Mouse (Mus musculus): ENCODE results near the gene Tent5c. TPM values are rescaled to one million over a fixed set of nuclear protein-coding genes. Genes with fewer than 3 reads are reported as not detected.

The Tent5c gene
- total RNA-seq, 2 experiments from 2014 or later: 2.3 to 2.4 TPM

DNA sequence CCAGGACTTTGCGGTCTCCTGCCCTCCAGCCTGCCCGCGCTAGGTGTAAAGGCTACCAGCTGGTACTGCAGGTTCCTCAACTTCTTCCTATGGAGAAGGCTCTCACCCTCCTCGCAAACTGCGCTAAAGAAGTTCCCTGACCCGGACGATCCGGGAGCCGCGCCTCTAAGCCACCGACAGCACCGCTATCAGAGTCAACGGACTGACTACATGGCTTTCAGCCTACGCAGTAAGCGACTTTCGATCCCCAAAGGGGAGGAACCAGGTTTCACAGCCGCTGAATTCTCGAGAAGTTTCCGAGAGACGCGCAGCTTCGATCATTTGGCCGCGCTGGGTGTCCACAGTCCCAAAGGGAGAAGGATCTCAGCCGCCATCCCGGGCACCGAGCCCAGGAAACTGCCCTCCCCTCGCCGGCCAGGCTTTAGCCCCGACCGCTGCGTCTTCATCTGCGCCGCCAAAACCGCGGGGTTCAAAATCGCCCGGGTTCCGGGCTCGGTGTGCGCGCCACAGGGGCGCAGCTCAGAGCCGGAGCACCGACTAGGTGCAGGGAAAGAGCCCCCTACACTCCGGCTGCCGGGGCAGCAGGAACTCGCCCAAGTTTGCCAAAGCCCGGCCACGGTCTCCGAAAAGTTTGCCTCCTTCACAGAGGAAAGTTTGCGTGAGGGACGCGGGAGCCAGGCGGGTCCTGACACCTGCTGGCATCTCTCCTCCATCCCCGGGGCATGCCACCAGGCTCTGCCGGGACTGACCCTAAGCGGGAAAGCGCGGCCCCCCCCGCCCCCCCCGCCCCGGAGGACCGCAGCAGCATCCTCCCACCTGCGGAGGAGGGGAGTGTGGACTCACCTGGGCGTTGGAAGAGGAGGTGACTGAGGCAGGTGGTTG is 632 bp downstream of the Tent5c start:
- intact Hi-C loops (cut with DNase I): no loop called here
- peak; percentile 31 to 38 for DNase-seq (ENCODE audit: low spot score in 2 of 2)

DNA sequence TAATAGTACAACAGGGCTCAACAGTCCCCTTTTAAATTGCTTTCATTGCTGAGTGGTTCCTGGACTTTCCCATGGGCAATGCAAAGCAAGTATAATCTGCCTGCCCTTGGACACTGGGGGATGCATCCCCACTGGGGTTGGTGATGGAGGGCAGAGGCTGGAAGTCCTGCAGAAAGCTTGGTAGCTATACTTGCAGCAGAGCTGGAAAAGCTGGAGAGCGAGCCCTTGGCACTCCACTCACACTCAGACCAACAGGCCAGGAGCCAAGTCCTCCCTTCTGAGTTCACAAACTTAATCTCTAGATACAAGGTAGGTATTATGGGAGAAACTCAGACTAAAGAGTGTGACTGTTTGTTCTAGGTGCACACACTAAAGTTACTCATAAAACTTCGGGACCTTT is 2.1 kb downstream of the Tent5c start:
- no peak for DNase-seq (ENCODE audit: low spot score in 2 of 2)
- intact Hi-C loops (cut with DNase I): no loop called here

DNA sequence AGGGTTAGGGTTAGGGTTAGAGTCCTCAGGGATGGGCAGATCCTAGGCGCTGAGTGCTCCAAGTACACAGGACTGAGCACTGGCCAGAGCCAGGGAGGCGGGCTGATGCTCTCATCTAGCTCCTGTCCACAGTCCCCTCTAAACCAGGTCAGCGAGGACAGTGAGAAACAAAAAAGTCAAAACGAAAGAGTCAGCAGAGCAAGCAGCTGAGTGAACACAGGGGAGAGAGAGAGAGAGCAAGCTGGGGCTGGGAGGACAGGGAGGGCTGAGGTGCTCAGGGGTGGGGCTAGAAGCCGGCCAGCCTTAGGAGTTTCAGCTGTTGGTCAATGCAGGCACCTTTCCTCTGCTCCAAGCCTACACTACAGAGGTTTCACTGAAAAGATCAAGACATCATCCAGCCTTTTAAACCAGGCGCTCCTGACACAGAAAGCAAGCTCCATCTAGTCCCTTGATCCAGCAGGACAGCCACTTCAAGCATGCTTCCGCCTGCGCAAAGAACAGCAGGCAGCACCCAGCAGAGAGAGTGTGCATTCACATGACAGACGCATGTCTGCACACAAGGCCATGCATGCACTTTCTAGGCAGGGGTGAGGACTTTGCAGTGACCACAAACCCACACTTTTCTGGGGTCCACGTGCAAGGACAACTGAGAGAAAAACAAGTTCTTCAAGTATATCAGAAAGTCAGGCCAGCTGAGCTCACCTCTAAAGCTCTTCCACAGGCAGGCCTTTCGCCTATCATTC is 3.6 kb downstream of the Tent5c start:
- no peak for DNase-seq (ENCODE audit: low spot score in 2 of 2)
- intact Hi-C loops (cut with DNase I): no loop called here

DNA sequence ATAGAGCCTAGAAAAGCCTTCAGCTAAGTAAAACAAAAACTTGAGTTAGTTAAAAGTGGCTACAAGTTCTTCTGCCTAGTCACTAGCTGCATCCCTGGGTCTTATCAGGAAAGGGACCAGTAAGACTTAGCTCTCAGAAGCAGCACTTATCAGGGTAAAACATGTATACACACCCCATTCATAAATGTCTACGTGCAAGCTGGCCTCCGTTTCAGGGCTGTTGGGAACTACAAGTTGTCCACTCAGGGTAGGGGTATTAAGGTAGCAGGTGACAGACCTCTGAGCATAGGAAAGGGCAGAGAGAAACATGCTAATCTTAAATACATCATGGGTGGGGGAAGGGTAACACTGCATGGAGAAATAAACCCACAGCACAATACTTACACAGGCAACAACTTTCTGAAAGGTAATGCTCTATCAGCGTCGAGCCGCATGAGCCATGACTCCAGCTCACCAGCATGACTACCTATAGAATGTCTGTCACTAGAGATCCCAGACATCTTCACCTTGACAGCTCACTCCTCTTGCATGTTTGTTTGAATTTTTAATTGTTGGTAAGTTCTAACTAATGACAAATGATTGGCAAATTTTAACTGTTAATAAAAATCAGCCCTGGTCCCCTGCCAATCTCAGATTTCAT is 6.0 kb downstream of the Tent5c start:
- no peak for DNase-seq (ENCODE audit: low spot score in 2 of 2)
- intact Hi-C loops (cut with DNase I): no loop called here

DNA sequence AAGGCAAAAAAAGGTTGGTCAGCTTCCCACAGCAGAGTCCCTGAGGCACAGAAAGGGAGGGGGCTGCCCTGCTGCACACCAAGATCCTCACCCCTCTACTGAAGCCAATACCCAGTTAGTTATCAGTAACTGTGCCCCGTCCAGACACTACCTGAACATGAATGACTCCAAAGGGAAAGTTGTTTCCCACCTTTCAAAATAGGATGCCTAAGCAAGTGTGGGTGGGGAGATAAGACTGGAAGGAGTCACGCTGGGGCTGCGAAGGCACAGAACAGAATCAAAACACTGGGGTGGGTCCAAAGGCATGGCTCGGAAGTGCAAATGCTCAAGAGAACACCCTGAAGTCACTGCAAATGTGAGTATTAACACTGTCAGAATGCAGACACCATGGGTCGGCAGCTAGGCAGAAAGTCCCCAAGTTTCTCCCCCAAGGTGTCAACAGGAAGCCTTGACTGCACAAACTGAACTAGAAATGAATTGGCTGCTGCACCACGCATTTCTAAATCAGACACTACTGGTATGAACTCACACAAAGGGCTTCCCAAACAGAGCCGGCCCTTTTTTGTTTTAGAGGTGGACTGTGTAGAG is 6.7 kb downstream of the Tent5c start:
- no peak for DNase-seq (ENCODE audit: low spot score in 2 of 2)
- intact Hi-C loops (cut with DNase I): no loop called here

DNA sequence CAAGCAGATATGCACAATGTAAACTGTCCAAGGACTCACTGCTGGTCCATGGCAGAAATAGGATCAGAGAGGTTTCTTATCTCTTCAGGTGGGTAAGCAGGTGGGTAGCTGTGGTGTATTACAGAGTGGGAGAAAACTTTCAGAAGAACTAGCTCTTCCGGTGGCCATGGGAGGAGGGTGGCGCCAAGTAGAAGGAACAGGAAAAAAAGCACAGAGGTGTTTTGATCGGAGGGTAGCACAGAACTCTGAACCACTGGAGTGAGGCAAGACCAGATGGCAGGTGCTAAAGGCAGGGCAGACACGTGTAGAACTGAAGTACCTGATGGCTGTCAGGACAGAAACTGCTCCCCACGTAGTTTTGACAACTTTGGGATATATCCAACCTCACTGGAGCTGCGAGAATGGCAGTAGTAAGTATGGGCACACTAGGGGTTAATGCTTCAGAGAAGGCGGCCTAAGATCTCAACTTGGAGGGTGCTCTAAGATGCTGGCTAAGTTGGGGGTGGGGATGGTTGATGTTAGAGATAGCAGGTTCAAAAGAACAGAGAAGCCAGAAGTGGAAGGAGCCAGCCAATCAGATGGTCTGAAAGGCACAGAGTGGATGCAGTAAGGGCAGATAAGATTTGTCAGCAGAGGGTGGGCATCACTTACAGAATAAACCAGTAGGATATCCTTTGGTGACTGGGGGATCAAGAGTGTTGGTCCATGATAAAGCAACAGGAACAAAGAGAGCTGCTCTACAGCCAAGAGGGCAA is 8.7 kb downstream of the Tent5c start:
- DNase-seq (ENCODE audit: low spot score in 2 of 2): no peak
- intact Hi-C loops (cut with DNase I): no loop called here

DNA sequence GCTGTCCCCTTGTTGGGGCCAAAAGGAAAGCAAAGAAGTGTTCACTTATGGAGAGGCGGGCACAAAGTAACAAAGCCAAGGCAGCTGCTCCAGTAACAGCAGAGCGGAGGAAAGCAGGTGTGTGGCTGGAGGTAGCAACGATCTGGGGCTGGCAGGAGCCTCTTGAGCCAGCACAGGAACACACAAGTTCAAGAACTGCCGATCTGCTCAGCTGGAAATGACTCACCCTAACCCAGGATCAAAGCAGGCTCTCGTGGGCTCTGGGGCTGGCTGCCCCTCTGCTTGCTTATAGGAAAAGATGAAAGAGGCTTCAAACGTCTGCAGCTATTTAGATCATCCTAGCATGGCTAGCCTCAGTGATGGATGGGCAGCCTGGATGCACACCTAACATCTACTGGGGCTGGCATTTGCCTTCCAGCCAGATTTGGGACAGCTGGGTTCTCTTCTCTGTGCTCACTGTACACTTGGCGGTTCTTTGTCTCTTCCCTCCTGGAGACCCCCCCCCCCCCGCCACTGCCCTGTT is 14.1 kb downstream of the Tent5c start:
- intact Hi-C loops (cut with DNase I): no loop called here
- no peak for DNase-seq (ENCODE audit: low spot score in 2 of 2)

DNA sequence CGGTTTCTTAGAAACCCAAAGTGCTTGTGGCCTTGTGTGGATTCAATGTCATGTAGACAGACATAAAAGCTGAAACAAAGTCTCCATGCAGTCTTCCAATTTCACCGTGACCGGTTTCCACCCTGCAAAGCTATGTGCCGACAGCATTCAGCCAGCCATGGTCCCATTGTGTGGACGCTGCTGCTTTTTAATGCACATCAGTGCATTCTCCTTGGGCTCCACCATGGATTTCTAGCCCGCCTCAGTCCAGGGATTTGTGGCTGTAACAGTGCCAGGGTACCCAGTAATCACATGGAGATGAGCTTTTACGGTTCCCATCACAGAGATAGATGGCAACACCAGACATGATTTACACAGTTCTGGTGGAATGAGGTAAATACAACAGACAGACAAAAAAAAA is 14.6 kb downstream of the Tent5c start:
- intact Hi-C loops (cut with DNase I): no loop called here
- no peak for DNase-seq (ENCODE audit: low spot score in 2 of 2)

DNA sequence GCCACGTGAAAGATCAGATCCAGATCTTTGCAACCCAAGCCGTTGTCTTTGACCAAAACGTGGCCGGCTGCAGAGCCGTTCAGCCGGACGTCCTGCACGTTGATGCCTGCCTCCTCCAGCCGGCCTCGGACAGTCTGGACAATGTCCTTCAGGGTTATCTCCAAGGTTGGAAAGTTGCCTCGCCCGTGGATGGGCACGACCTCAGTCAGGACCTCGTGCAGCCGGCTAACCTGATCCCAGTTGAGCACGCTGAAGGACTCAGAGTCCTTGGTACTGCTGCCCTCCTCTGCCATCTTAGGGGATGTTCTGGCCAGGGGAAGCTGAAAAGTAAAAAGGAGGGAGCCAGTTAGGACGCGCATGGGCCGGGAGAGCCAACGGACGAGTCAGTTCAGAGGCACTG is 16.0 kb downstream of the Tent5c start:
- no peak for DNase-seq (ENCODE audit: low spot score in 2 of 2)
- intact Hi-C loops (cut with DNase I): no loop called here

DNA sequence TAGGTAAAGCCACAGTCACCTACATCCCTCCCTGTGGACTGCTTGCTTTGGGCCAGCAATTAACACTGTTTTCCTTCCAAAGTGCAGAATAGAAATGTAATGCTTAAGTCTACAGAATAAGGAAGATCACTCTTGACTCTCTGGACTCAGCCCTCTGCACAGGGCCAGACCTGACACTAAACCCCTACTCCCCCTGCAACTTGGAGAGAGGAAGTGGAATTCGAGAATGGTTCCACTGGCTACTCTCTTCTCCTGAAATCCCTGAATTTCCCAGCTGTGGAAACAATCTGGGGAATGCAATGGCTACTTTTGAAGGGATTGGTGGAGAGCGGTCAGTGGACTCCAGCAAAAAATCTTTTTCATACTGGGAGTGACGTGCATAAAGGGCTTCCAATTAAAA is 18.2 kb downstream of the Tent5c start:
- intact Hi-C loops (cut with DNase I): no loop called here
- no peak for DNase-seq (ENCODE audit: low spot score in 2 of 2)

DNA sequence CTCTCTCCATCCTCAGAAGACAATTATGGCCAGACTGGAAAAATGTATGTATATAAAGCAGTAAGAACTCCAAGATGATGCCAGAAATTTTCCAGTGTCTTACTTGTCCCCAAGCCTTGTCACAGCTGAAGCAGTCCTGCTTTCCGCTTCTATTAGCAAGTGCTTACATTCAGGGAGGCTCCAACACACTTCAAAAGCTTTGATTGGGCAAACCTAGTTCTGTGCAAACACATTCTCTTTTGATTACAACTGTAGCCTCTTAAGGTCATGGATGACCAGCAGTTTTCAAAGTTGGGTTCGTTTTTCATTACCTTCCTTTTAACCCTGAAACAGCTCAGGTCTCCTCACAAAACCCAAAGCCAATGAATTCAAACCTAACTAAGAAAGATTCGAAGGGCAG is 19.0 kb downstream of the Tent5c start:
- intact Hi-C loops (cut with DNase I): no loop called here
- no peak for DNase-seq (ENCODE audit: low spot score in 2 of 2)

DNA sequence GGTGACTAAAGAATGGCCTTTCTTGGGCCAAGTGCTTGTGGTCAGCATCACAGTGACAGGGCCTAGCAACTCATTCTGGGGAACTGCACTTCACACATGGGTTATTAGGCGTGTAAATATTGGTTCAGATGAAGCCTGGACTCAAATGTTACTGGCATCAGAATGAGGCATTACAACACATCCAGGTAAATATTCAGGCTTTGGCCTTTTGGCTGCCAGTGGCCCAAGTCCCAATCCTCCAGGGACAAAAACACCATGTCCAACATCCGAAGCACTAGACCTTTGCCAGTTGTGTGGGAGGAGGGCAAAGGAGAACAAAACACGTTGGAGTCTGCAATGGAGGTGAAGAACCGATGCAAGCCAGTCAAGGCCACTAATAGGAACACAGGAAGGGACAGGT is 22.6 kb downstream of the Tent5c start:
- intact Hi-C loops (cut with DNase I): no loop called here
- DNase-seq (ENCODE audit: low spot score in 2 of 2): no peak

DNA sequence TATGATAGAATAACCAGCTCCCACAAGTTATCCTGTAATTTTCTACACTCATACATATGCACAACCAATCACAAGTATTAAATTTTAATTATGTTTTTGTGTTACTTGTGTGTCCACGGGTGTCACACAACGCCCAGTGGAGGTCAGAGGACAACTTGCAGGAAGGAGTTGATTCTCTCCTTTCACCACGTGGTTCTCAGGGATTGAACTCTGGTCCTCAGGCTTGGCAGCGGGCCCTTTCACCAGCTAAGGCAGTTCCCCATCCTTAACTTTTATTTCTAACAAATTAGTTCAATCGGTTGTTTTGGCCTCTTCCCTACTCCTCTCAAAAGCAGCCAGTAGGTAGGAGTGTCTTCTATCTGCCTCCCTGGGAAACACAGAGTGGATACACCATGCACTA is 24.5 kb downstream of the Tent5c start:
- intact Hi-C loops (cut with DNase I): no loop called here

DNA sequence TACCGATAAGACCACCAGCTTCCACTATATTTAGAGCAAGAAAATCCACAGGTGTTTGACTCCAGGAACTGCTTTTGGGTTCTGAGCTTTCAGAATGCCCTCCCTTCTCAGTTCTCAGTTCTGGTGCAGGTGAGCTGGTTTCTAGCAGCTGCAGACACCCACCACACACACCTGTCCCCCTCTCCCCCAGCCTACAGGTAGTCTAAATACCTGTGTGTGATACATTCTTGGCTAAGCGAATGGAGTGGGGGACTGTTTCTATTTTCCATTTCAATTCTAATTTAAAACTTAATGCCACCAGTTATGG is 25.2 kb downstream of the Tent5c start:
- intact Hi-C loops (cut with DNase I): no loop called here
- no peak for DNase-seq (ENCODE audit: low spot score in 2 of 2)

More for the DNA sequence above, 24.5 kb downstream of the Tent5c start:
- no peak for DNase-seq (ENCODE audit: low spot score in 2 of 2)

DNA sequence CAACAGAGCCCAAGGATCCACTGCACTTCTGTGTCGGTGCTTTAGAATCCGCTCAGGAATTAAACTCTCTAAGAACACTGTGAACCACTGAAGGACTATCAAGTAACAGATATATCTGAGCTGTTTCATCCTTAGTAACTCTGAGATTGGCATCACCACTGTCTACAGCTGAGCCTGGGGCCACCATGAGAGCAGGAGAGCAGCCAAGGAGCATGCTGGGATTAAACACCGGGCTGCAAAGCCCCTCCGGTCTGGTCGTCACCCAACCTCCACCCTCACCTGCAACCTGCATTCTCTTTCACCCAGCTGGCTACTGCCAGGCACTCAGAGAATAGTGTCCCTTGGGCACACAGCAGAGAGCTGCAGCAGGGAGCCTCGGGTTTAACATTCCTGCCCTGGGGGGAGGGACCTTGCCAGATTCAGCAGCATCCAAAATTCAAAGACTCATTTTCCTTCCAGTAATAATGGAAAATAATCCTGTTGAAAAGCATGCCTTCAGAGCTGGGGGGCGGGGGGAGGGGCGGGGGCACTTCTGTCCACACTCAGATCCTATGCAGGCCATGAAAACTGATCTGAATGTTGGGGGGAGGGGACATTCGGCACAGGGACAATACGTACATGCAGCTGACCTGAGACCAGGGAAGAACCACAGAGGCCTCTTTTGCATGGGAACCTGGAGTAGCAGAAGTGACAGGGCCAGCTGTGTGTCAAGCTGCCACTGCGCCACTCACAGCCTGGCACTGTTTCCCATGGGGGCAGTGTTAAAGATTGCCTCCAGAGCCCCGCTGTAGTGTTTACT is 25.8 kb downstream of the Tent5c start:
- DNase-seq (ENCODE audit: low spot score in 2 of 2): no peak
- intact Hi-C loops (cut with DNase I): no loop called here

DNA sequence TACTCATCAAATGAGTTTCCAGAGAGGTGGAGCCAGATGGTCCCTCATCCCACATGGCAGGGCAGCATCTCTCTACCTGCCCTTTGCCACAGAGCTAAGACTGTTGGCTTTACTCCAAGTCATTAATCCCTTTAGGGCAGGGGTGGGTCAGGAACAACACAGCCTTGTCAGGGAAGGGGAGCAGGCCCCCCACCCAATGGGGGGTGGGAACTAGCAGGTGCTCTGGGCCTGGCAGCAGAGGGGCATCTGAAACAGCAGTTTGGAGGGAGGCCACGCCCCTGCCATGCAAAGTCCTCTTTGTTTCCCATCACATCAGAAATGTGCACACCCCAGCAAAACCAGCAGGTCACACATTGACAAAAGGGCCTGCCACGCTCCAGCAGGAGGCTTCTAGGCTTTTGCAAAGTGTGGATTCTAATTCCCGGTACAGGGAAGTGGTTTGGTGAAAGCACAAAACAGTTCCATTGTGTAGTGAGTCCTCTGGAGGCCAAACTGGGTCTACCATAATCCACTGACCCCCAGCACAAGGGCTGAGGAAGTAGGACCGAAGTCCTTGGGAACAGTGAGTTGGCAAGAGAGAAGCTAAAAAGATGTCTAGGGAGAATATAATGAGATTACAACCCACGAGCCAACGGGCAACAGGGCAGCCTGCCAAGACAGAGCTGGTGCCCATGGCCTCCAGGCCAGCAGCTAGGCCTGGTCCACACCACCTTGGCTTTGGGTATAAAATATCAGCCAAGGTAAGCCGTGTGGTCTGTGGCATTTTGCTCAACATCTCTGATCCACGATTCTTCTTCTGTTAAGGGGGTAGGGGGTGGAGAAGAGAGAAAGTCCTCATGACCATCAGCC is 26.7 kb downstream of the Tent5c start:
- intact Hi-C loops (cut with DNase I): no loop called here
- DNase-seq (ENCODE audit: low spot score in 2 of 2): no peak

DNA sequence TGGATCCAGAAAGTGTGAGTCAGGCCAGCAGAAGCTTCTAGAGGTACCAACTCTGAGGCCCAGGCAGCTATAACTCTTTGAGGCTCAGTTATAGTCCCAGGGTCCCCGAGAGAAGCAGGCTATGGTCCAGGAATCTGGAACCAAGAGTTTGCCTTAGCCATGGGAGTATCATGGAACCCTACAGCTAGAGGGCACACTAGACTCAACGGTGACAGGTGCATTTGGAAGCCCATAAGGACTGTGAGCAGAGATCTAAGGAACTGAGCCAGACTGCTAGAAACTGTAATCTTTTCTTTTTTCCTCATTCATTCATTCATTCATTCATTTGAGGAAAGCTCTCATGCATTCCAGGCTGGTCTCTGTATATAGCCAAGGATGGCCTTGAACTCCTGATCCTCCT is 28.6 kb downstream of the Tent5c start:
- intact Hi-C loops (cut with DNase I): no loop called here

More for the DNA sequence above, 28.6 kb downstream of the Tent5c start:
- no peak for DNase-seq (ENCODE audit: low spot score in 2 of 2)

All from left cerebral cortex, postnatal 36 days (tissue).